Mouse (Mus musculus): ENCODE measurements at regions not wholly inside any gene's neighbourhood (a gene's known extent, or its start where the extent isn't known, plus 50 kb on each side); places are given as distances from the start of the nearest gene placed in this dataset.

DNA sequence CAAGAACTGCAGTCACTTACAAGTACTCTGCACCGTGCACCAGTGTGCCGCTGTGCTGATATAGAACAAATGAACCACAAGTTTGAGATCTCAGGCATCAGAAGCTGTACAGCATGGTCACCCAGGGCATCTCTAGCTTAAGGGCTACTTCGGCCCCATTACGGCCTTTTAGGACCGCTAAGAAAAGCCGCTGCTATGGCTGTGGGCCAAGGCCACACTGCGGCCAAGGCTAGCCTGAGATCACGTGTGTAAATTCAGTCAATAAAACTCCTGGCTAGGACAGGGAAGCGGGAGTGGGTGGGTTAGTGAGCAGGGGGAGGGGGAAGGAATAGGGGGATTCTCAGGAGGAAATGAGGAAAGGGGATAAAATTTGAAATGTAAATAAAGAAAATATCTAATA is 50.9 kb upstream of the Atp12a start:
- no peak for DNase-seq (ENCODE audit: low read depth, low spot score)

DNA sequence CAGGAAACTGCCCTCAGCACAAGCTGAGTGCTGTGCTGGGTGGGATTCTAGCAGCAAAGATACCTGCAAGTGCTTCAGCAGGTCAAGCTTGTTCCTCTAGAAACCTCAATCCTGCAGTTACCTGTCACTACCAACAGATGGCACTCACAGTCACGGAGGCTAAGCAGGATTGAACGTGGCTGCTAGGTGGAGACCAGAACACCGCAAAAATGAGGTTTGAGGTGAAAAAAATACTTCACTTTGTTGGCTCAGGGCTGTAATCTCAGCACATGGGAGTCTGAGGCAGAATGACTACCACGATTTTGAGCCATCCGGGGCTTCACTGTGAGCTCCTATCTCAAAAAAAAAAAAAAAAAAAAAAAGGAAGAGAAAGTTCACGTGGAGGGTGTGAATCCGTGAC is 50.4 kb upstream of the Atp12a start:
- peak; percentile 62 for DNase-seq (ENCODE audit: low read depth, low spot score)

Measured in mesoderm, embryonic 11.5 days (tissue).